Mouse (Mus musculus): ENCODE results near the gene Sapcd1. TPM values are rescaled to one million over a fixed set of nuclear protein-coding genes. Genes with fewer than 3 reads are reported as not detected.
"Not testable (repeated sequence)": the region's sequence is repeated elsewhere in the genome, so short reads cannot be mapped to it uniquely, and the experiment has no call there.

Gene Sapcd1
- polyA plus RNA-seq, 1 experiment = 0.94 TPM

DNA sequence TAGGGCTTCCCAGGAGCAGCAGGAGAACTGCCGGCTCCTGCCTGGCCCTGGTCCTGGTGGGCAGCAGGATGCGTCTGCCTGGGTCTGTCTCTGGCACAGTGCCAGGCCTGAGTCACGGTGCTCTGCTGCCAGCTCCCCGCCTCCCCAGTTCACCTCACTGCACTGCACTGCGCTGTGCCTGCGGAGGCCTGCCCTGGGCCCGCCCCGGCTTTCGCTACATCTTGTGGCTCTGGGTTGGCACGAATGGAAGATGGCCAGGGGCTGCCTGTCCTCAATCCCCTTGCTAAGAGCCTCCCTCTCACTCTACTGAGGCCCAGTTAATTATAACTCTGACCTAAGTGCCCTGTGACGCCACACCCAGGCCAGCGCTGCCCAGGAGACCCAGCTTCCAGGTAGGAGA lies 11.4 kb downstream of the Sapcd1 start, which contains the start of gene Vwa7:
Gene Vwa7 (plus strand): TSS at position 204 of the 400 bp plus-strand sequence.
- Histone ChIP-seq H3K4me1 (ENCODE audit: control insufficient read depth, insufficient read depth, low read length) (no peaks in the 10 kb centered on the region), H3K4me3 (ENCODE audit: insufficient read depth, low read length) (no peak within 1 kb of the TSS), H3K27ac (ENCODE audit: insufficient read depth, low read length) (no peak within 1 kb of the TSS)
- no peak for TF ChIP-seq POLR2A (IDR thresholded peaks at IDR 0.05; ENCODE audit: extremely low read depth, insufficient read depth, low read length)
- no peak for TF ChIP-seq CTCF (IDR thresholded peaks at IDR 0.05; ENCODE audit: extremely low read depth, insufficient read depth, low read length)

DNA sequence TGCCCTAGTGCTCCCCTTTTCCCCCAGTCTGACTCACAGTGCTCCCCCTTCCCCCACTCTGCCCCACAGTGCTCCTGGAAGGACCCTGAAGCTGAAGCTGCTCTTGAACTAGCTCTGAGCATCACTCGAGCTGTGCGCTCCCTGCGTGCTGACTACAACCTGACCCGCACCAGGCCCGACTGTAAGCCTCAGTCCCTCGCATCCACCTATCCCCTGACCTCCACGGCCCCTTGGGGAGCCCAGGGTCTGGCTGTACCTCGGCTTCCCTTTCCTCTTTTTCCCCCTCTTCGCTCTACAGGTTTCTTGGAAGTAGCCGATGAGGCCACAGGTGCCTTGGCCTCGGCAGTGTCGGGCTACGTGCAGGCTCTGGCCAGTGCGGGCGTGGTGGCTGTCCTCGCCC lies 12.5 kb downstream of the Sapcd1 start:
- TF ChIP-seq POLR2A (IDR thresholded peaks at IDR 0.05; ENCODE audit: extremely low read depth, insufficient read depth, low read length) (no peak), CTCF (IDR thresholded peaks at IDR 0.05; ENCODE audit: extremely low read depth, insufficient read depth, low read length) (no peak)
- Histone ChIP-seq H3K27ac (ENCODE audit: insufficient read depth, low read length) (no peak overlapping the region), H3K4me1 (ENCODE audit: control insufficient read depth, insufficient read depth, low read length) (no peaks in the 10 kb centered on the region), H3K4me3 (ENCODE audit: insufficient read depth, low read length) (no peak overlapping the region)

DNA sequence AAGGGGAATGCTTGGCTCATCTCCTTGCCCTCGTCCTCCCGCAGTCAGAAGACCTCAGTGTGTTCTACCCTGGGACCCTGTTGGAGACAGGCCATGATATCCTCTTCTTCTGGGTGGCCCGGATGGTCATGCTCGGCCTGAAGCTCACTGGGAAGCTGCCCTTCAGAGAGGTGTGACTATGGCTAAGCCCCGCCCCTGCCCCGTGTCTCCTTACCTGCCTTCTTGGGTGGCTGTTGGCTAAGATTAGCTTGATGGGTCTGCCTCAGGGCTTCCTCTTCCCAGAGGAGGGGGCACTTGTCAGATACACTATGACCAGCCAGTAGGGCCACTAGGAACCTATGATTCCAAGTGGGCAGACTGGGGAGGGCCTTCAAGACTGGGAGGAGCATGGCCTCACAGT lies 14.6 kb downstream of the Sapcd1 start:
- H3K27ac ChIP-seq (ENCODE audit: insufficient read depth, low read length) = no peak overlapping the region

DNA sequence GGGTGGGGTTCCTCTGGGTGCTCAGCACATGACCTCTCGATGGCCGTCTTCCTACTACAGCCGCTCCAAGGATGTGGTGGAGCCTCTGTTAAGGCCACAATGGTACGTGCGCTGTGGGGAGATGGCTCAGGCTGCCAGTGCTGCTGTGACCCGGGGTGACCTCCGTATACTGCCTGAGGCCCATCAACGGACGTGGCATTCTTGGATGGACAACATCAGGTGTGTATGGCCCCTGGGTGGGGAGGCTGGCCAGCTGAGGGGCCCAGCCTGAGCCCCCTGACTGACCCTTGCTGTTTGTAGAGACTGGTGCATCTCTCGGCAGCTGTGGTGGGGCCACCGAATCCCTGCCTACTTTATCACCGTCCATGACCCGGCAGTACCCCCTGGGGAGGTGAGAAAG lies 15.4 kb downstream of the Sapcd1 start:
- no peak overlapping the region for H3K4me3 ChIP-seq (ENCODE audit: insufficient read depth, low read length)
- no peak overlapping the region for H3K27ac ChIP-seq (ENCODE audit: insufficient read depth, low read length)
- H3K4me1 ChIP-seq (ENCODE audit: control insufficient read depth, insufficient read depth, low read length) = no peaks in the 10 kb centered on the region
- TF ChIP-seq CTCF (IDR thresholded peaks at IDR 0.05; ENCODE audit: extremely low read depth, insufficient read depth, low read length) (no peak), POLR2A (IDR thresholded peaks at IDR 0.05; ENCODE audit: extremely low read depth, insufficient read depth, low read length) (no peak)

More for the DNA sequence above, 14.6 kb downstream of the Sapcd1 start:
- H3K4me3 ChIP-seq (ENCODE audit: insufficient read depth, low read length) = no peak overlapping the region
- TF ChIP-seq POLR2A (IDR thresholded peaks at IDR 0.05; ENCODE audit: extremely low read depth, insufficient read depth, low read length) (no peak), CTCF (IDR thresholded peaks at IDR 0.05; ENCODE audit: extremely low read depth, insufficient read depth, low read length) (no peak)
- H3K4me1 ChIP-seq (ENCODE audit: control insufficient read depth, insufficient read depth, low read length) = no peaks in the 10 kb centered on the region

DNA sequence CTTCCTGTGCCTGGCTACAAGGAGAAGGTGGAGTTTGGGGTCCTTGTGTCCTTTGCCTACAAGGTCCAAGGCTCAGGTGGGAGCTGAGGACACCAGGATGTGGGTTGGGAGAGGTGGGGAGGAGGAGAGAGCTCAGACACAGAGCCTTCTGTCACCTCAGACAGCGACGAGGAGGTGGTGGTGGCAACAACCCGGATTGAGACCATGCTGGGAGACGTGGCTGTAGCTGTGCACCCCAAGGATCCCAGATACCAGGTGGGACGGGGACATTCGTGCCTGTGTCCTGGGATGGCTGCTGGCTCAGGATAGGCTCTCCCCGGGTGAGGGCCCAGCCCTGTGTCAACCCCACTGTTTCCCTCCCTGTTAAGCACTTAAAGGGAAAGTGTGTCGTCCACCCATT lies 16.4 kb downstream of the Sapcd1 start:
- no peak overlapping the region for H3K4me3 ChIP-seq (ENCODE audit: insufficient read depth, low read length)
- no peak for TF ChIP-seq CTCF (IDR thresholded peaks at IDR 0.05; ENCODE audit: extremely low read depth, insufficient read depth, low read length)
- no peak for TF ChIP-seq POLR2A (IDR thresholded peaks at IDR 0.05; ENCODE audit: extremely low read depth, insufficient read depth, low read length)
- H3K27ac ChIP-seq (ENCODE audit: insufficient read depth, low read length) = no peak overlapping the region
- no peaks in the 10 kb centered on the region for H3K4me1 ChIP-seq (ENCODE audit: control insufficient read depth, insufficient read depth, low read length)

DNA sequence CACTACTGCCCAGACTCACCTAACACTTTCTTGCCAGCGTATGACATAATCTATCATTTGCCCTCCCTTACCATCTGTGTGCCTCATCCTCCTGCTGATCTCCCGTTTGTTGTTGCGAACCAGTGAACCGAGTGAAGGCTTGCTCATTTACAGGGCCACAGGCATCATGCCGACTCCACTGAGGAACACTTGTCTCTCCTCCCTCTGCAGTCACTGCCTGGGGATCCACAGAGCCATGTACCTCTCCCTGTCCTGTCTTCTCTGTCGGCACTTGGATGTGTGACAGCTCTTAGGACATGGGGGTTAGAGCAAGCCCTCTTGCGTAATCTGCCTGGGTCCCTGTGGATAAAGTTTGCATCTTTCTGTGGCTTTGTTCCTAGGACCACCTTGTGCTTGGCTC lies 18.2 kb downstream of the Sapcd1 start:
- Histone ChIP-seq H3K27ac (ENCODE audit: insufficient read depth, low read length) (no peak overlapping the region), H3K4me3 (ENCODE audit: insufficient read depth, low read length) (no peak overlapping the region), H3K4me1 (ENCODE audit: control insufficient read depth, insufficient read depth, low read length) (no peaks in the 10 kb centered on the region)
- no peak for TF ChIP-seq POLR2A (IDR thresholded peaks at IDR 0.05; ENCODE audit: extremely low read depth, insufficient read depth, low read length)
- no peak for TF ChIP-seq CTCF (IDR thresholded peaks at IDR 0.05; ENCODE audit: extremely low read depth, insufficient read depth, low read length)

DNA sequence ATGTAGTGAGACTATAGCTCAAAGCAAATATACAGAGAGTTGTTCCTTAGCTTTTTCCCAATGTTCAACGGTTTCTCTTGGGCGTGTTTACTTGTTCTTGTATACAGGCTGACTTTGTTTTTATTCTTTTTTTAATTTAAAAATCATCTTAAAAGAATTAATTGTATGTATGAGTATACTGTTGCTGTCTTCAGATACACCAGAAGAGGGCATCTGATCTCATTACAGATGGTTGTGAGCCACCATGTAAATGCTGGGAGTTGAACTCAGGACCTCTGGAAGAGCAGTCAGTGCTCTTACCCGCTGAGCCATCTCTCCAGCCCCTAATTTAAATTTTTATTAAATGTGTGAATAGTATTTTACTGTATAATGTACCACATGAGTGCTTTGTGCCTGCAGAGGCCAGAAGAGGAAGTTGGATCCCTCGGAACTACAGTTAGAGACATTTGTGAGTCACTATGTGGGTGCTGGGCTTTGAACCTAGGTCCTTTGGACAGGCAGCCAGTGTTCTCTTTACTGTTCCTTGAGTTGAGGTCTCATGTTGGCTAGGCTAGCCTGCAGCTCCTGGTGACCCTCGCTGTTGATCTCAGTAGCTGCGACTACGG lies 20.3 kb downstream of the Sapcd1 start:
- TF ChIP-seq CTCF (IDR thresholded peaks at IDR 0.05; ENCODE audit: extremely low read depth, insufficient read depth, low read length) = no peak
- no peak for TF ChIP-seq POLR2A (IDR thresholded peaks at IDR 0.05; ENCODE audit: extremely low read depth, insufficient read depth, low read length)
- Histone ChIP-seq H3K27ac (ENCODE audit: insufficient read depth, low read length) (no peak overlapping the region), H3K4me1 (ENCODE audit: control insufficient read depth, insufficient read depth, low read length) (peaks cover under 1% of the 10 kb centered on the region; the same call in 1 of the 2 replicates), H3K4me3 (ENCODE audit: insufficient read depth, low read length) (no peak overlapping the region)

DNA sequence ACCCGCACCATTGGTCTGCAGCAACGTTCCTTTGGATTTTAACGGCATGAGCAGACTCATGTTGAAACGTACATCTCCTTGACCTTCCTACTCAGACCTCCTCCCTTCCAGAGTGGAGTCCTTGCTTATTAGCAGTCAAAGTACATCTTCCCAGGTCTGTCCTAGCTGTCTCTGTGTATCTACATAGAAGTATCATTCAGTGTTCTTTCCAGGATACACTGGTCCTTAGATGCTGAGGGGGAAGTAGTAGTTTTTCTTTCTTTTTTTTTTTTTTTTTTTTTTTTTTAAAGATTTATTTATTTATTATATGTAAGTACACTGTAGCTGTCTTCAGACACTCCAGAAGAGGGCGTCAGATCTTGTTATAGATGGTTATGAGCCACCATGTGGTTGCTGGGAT lies 21.9 kb downstream of the Sapcd1 start:
- H3K4me1 ChIP-seq (ENCODE audit: control insufficient read depth, insufficient read depth, low read length); H3K27ac ChIP-seq (ENCODE audit: insufficient read depth, low read length); H3K4me3 ChIP-seq (ENCODE audit: insufficient read depth, low read length): not testable (repeated sequence)

DNA sequence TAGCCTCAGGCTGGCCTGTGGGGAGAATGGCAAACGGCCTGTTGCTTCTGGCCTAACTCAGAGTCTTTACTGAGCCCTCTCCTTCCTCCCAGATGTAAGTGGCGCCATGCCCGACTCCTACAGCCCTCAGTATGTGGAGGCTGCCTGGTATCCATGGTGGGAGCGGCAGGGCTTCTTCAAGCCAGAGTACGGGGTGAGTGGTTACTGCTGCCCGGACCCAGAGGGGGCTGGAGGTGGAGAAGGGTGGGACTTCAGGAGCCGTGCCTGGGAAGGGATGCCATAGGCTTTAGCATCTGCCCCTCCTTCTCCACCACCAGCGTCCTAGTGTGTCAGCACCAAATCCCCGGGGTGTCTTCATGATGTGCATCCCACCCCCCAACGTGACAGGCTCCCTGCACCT lies 22.7 kb downstream of the Sapcd1 start:
- H3K4me1 ChIP-seq (ENCODE audit: control insufficient read depth, insufficient read depth, low read length) = peaks cover 4% of the 10 kb centered on the region; the same call in 1 of the 2 replicates
- no peak for TF ChIP-seq POLR2A (IDR thresholded peaks at IDR 0.05; ENCODE audit: extremely low read depth, insufficient read depth, low read length)
- no peak for TF ChIP-seq CTCF (IDR thresholded peaks at IDR 0.05; ENCODE audit: extremely low read depth, insufficient read depth, low read length)
- H3K27ac ChIP-seq (ENCODE audit: insufficient read depth, low read length) = no peak overlapping the region
- no peak overlapping the region for H3K4me3 ChIP-seq (ENCODE audit: insufficient read depth, low read length)

DNA sequence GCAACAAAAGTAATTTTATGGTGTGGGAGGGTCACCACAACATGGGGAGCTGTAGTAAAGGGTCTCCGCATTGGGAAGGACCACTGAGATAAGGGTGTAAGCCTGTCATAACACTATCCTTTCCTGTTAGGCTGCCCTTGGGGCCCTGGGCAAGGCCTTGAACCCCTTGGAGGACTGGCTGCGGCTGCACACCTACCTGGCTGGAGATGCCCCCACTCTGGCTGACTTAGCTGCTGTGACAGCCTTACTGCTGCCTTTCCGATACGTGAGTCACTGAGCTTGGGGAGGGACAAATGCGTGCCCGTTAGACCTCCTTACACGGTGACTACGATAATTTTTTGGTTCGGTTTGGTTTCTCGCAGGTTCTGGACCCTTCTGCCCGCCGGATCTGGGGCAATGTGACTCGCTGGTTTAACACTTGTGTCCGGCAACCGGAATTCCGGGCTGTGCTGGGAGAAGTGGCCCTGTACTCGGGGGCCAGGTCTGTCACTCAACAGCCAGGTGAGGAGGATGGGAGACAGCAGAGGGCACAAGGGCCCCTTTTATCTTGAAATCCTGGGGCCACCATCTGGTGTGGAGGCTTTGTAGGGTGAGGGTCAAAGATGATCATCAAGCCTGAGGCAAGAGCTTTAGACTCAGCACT lies 23.6 kb downstream of the Sapcd1 start:
- Histone ChIP-seq H3K4me3 (ENCODE audit: insufficient read depth, low read length) (no peak overlapping the region), H3K4me1 (ENCODE audit: control insufficient read depth, insufficient read depth, low read length) (peaks cover 4% of the 10 kb centered on the region; the same call in 1 of the 2 replicates), H3K27ac (ENCODE audit: insufficient read depth, low read length) (no peak overlapping the region)
- TF ChIP-seq CTCF (IDR thresholded peaks at IDR 0.05; ENCODE audit: extremely low read depth, insufficient read depth, low read length) = no peak
- TF ChIP-seq POLR2A (IDR thresholded peaks at IDR 0.05; ENCODE audit: extremely low read depth, insufficient read depth, low read length) = no peak

Data from cortical plate, adult 2 months (tissue).